Mouse (Mus musculus): ENCODE measurements around the gene Smpd2. TPM values are rescaled to one million over a fixed set of nuclear protein-coding genes. Genes with fewer than 3 reads are reported as not detected.

Smpd2 gene
- polyA plus RNA-seq, 1 experiment from 2014 or later = 40.6 TPM

GRCm38 (mm10) chr10:41449684-41450083 is 40.5 kb downstream of the Smpd2 start:
- Histone ChIP-seq H3K4me2 (peak overlapping the region; percentile 71), H3K36me3 (ENCODE audit: poor library complexity, severe bottlenecking) (peaks cover 25% of the 10 kb centered on the region), H3K4me3 (peak overlapping the region; percentile 88), H3K9me3 (replicated peaks) (no peaks in the 10 kb centered on the region), H3K4me1 (peaks cover 34% of the 10 kb centered on the region), H3K27me3 (no peaks in the 10 kb centered on the region), H3K27ac (peak overlapping the region; percentile 66; the same call in 1 of the 2 replicates), H3K9ac (peak overlapping the region; percentile 70)
- peak; percentile 74 for ATAC-seq
- 12% methylated on average over 14 of the region's 14 CpGs for WGBS

DNA sequence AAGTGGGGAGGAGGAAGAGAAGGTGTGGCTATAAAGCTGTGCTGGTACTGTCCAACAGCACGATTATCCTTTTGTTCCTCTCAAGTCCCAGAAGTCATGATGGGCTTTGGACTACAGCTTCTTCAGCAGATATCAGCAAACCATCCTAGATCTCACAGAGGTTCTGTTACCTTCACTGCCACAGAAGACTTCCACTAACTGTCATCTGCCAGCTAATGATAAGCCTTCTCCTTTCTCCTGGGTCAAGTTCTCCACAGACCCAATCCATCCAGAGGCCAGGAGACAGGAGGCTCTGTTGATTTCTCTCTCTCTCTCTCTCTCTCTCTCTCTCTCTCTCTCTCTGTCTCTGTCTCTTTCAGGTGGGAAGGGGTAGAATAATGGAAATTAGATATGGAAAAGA is 42.0 kb downstream of the Smpd2 start:
- Histone ChIP-seq H3K9ac (no peak overlapping the region), H3K4me3 (no peak overlapping the region), H3K36me3 (ENCODE audit: poor library complexity, severe bottlenecking) (peaks cover 14% of the 10 kb centered on the region), H3K4me1 (peaks cover 29% of the 10 kb centered on the region), H3K9me3 (replicated peaks) (no peaks in the 10 kb centered on the region), H3K27me3 (no peaks in the 10 kb centered on the region), H3K27ac (no peak overlapping the region), H3K4me2 (no peak overlapping the region)
- 79% methylated on average over 1 of the region's 1 CpGs for WGBS
- ATAC-seq = no peak

Other genes starting within 250 kb of the Smpd2 start
- 22.0 and 24.0 TPM in 2 replicates for gene Fig4, start 187.1 kb downstream of the Smpd2 start, polyA plus RNA-seq (2015; fragmentation: Nextera tagmentation; extraction: Ambion mirVana)
- gene Ak9, start 186.4 kb downstream of the Smpd2 start, polyA plus RNA-seq (2015; fragmentation: Nextera tagmentation; extraction: Ambion mirVana) = 0.15 and 0.21 TPM in 2 replicates
- 19.1 and 19.8 TPM in 2 replicates for gene Zbtb24, start 40.0 kb downstream of the Smpd2 start, polyA plus RNA-seq (2015; fragmentation: Nextera tagmentation; extraction: Ambion mirVana)
- 35.9 and 41.9 TPM in 2 replicates for gene Mical1, start 14.1 kb downstream of the Smpd2 start, polyA plus RNA-seq (2015; fragmentation: Nextera tagmentation; extraction: Ambion mirVana)
- gene Ppil6, start 70 bp upstream of the Smpd2 start, polyA plus RNA-seq (2015; fragmentation: Nextera tagmentation; extraction: Ambion mirVana) = 1.8 and 1.9 TPM in 2 replicates
- gene Cd164, start 29.0 kb upstream of the Smpd2 start, polyA plus RNA-seq (2015; fragmentation: Nextera tagmentation; extraction: Ambion mirVana) = 78.2 and 81.7 TPM in 2 replicates
- 0.31 and 0.82 TPM in 2 replicates for gene Ccdc162, start 226.3 kb upstream of the Smpd2 start, polyA plus RNA-seq (2015; fragmentation: Nextera tagmentation; extraction: Ambion mirVana)